Mouse (Mus musculus) telencephalon, adult 2 months (tissue): ENCODE measurements around the gene 2310039H08Rik.

Experiments
- DNase-seq: peaks from one replicate; pipeline ENCODE4 v3.0.0-alpha.2; 2011; ENCODE audit warnings: low read depth, low spot score

2310039H08Rik gene

GRCm38 (mm10) chr17:46809131-46809830 lies 36.8 kb downstream of the 2310039H08Rik start:
- DNase-seq = no peak

- DNase-seq = no peak
Measured at GRCm38 (mm10) chr17:46810672-46811071, 38.2 kb downstream of the 2310039H08Rik start.

GRCm38 (mm10) chr17:46812442-46812841 lies 40.0 kb downstream of the 2310039H08Rik start:
- DNase-seq = no peak

- DNase-seq = no peak
Measured at GRCm38 (mm10) chr17:46813637-46814036, 41.2 kb downstream of the 2310039H08Rik start.

GRCm38 (mm10) chr17:46814497-46814896 lies 42.1 kb downstream of the 2310039H08Rik start:
- no peak for DNase-seq

- DNase-seq = no peak
Measured at GRCm38 (mm10) chr17:46816306-46816705, 43.9 kb downstream of the 2310039H08Rik start.

- DNase-seq = no peak
Measured at GRCm38 (mm10) chr17:46817734-46818158, 45.3 kb downstream of the 2310039H08Rik start.

GRCm38 (mm10) chr17:46820628-46821027 lies 48.2 kb downstream of the 2310039H08Rik start:
- no peak for DNase-seq
